Mouse (Mus musculus): ENCODE results near the gene Ms4a4d. TPM values are rescaled to one million over a fixed set of nuclear protein-coding genes. Genes with fewer than 3 reads are reported as not detected.
A peak's percentile ranks its signal among the peaks of the same experiment; 100 is the strongest.
"Not testable (repeated sequence)": the region's sequence is repeated elsewhere in the genome, so short reads cannot be mapped to it uniquely, and the experiment has no call there.

Gene Ms4a4d
- total RNA-seq (2021) = 1 to 10 TPM; 3.0 to 3.9 TPM
- long read RNA-seq, experiment 1, partial matches to known transcripts = 3 of 5 reads
- long read RNA-seq, experiment 1, other reads (novel, unspliced or antisense) = 0 of 5 reads
- long read RNA-seq, experiment 2, partial matches to known transcripts = 2 of 3 reads
- long read RNA-seq, experiment 2, other reads (novel, unspliced or antisense) = 0 of 3 reads

DNA sequence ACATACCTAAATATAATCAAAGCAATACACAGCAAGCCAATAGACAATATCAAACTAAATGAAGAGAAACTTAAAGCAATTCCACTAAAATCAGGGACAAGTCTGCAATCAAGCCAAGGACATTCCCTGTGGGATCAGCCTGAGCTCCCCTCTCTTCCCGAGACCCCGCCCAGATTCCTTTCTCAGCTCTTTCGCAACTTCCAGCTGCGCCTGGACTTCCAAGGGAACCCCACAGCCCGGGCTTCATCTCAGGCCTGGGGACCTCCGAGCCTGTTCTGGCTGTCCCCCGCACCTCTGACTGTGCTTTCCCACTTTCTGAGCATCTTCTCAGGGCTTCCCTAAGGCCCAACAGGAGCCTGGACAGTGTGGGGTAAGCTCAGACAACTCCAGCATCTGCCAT is at the start of gene Ms4a4d:
Ms4a4d (plus strand) TSS at position 209 of the 400 bp plus-strand sequence.
- DNase-seq = peak; percentile 70

GRCm38 (mm10) chr19:11491406-11492189 is 45.0 kb upstream of the Ms4a4d start:
- DNase-seq = no peak

GRCm38 (mm10) chr19:11492671-11493070 is 43.9 kb upstream of the Ms4a4d start:
- no peak for DNase-seq

DNA sequence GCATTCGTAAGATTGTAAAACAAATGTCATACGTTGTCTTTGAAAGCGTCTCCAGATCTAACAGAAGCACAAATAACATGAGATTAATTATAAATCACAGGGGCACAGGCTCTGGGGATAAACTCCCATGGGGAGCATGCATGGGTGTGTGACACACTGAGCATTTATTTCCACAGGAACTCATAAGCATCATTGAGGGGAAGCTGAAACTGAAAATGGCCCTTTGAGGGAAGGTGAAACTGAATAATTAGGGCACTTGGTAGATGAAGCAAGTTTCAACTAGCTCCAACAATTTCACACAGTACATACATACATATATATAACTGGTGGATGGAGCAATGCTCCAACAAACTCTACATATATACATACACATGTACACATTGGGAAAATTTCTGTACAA is 42.1 kb upstream of the Ms4a4d start:
- no peak for DNase-seq

GRCm38 (mm10) chr19:11496361-11496760 is 40.2 kb upstream of the Ms4a4d start:
- no peak for DNase-seq

- DNase-seq = not testable (repeated sequence)
Measured at GRCm38 (mm10) chr19:11497300-11497699, 39.3 kb upstream of the Ms4a4d start.

- DNase-seq = no peak
Measured at GRCm38 (mm10) chr19:11500796-11501195, 35.8 kb upstream of the Ms4a4d start.

DNA sequence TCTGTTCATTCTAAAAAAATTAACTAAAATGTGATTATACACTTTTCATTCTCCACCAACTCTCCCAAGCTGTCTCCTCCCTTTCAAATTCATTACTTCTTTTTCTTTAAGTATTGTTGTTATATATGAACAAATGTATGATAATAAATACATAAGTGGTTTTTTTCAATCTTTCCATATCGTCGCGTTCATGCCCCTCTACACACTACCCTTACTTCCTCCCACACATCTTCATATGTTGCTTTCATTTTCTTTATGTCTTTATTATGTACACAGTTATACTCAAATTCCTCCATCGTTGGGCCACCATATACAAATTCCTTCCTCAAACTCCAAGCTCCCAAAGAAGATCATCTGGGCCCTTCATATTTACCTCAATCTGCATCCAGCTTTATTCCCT is 35.3 kb upstream of the Ms4a4d start:
- no peak for DNase-seq

GRCm38 (mm10) chr19:11504857-11505256 is 31.7 kb upstream of the Ms4a4d start:
- no peak for DNase-seq

DNA sequence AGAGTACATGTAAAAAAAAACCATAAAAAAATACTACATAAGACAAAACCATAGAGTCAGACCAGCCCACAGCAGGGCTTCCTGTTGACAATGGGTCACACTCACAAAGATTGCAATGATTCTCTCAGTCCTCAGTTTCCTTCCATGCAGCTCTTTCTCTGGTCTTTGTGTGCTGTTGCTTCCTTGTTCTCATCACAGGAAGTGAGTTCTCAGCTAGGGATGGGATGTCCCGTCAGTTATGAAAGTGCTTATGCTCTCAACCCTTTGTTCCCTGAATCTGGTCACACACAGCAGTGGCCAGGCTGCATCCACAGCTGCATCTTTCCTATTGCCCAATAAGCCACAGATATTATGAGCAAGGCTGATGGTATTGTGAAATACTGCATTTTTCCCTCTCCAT is 23.1 kb upstream of the Ms4a4d start:
- no peak for DNase-seq

GRCm38 (mm10) chr19:11516246-11516645 is 20.4 kb upstream of the Ms4a4d start, which contains the start of gene Ms4a6b:
Ms4a6b (plus strand) TSS chr19:11516512.
- DNase-seq = no peak

GRCm38 (mm10) chr19:11516845-11517244 is 19.8 kb upstream of the Ms4a4d start:
- no peak for DNase-seq

DNA sequence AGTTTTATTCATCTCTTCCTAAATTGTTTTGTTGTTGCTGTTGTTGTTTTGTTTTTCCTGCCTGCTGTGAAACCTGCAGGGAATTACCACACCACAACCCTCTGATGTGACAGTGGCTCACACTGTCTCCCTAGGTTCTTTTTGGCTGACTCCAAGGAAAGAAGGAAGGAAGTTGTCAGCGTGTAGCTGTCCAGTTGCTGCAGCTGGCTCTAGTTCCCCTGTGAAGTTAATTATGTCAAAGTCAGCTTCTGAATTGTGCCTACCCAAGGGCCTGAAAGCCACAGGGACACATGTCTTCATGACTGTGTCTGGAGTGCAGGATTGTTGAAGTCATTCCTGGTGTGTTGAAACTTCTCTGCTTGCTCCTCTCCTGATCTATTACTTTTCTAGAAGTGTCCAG is 19.2 kb upstream of the Ms4a4d start:
- DNase-seq = peak; percentile 22

- not testable (repeated sequence) for DNase-seq
Measured at GRCm38 (mm10) chr19:11518356-11518755, 18.2 kb upstream of the Ms4a4d start.

DNA sequence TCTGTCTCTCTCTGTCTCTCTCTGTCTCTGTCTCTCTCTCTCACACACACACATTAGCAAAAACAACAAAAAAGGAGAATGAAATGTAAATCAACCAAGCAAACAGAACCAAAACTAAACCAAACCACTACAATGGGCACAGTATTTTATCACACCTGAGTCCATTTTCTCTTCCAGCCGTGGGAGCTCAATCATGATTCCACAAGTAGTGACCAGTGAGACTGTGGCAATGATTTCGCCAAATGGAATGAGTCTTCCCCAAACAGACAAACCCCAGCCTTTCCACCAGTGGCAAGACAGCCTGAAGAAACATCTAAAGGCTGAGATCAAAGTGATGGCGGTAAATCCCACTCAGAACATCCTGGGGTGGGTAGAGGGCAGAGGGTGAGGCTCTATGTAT is 16.5 kb upstream of the Ms4a4d start:
- DNase-seq = no peak

- DNase-seq = no peak
Measured at GRCm38 (mm10) chr19:11533421-11533820, 3.2 kb upstream of the Ms4a4d start.

DNA sequence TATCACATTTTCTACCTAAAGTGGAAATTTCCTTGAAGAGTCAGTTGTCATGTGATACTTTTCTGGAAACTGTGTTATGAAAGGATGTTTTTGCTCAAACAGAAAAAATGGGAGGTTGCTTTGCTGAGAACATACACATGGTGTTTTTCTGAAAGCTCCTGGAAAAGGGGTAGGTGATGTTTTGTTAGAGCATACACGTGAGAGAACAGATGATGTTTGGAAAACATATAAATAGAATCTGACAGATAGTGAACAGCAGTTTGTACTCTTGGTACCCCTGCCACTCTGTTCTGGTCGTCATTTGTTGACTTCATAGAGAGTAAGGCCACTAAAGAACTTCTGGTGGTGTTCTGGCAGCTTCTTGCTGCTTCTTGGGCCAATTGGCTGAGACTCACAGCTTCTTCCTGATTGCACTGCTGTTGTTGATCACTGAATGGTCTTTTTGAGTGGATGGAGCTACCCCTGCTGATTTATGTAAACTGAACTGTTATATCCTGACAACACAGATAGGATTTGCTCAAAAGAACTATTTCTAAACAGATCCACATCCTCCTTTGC is 2.6 kb upstream of the Ms4a4d start:
- DNase-seq = peak; percentile 51

- DNase-seq = peak; percentile 21
Measured at GRCm38 (mm10) chr19:11537336-11537735, 735 bp downstream of the Ms4a4d start.

- DNase-seq = not testable (repeated sequence)
Measured at GRCm38 (mm10) chr19:11540166-11540821, 3.7 kb downstream of the Ms4a4d start.

- DNase-seq = not testable (repeated sequence)
Measured at GRCm38 (mm10) chr19:11544383-11544782, 7.8 kb downstream of the Ms4a4d start.

DNA sequence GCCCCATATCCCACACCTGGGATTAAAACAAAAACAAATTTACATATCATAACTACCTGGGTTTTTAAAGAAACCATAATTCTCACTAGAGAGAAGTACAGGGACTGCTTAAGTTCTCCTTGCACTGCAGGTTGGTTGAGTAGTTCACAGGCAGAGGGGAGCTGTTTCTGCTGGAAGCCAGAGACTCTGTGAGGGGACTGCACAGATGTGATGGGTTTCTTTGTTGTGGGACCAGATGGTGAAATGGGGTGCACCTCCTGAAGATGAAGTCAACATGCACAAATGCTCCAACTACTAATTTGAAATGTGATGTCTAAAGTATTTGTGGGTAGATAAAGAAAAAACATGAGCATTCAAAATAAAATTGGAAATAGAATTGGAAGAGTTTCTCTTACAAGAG is 11.3 kb downstream of the Ms4a4d start:
- DNase-seq = no peak

- no peak for DNase-seq
Measured at GRCm38 (mm10) chr19:11554726-11555125, 18.1 kb downstream of the Ms4a4d start.

- DNase-seq = not testable (repeated sequence)
Measured at GRCm38 (mm10) chr19:11559560-11559959, 23.0 kb downstream of the Ms4a4d start.

Measured in gastrocnemius, postnatal 25 days (tissue).